ENCODE assay signal across 9 mouse cellular contexts in genomic region chr1:171411492-171411941, GRCm38 (mm10). TPM values are rescaled to one million over a fixed set of nuclear protein-coding genes. Genes with fewer than 3 reads are reported as not detected.
DNase-seq lines count a peak whose midpoint lies in the region; ATAC-seq and TF ChIP-seq lines count a peak whose summit lies in the region.
"Had no signal": no experiment of that assay in that cellular context is flagged by ENCODE, and none has a peak within 500 bp of the region (broad histone marks: within the 10 kb centered on the region; RNA-seq: fewer than 3 reads in every experiment).

No protein-coding gene starts in this region.

- H3K36me3 ChIP-seq in thymus, adult 2 months (ENCODE audit: control insufficient read depth, insufficient read depth, low read length), result peaks cover 29% of the 10 kb centered on the region
- peaks cover 14% of the 10 kb centered on the region for H3K36me3 ChIP-seq in liver, embryonic 13.5 days

- peak; percentile 64 for ATAC-seq in frontal cortex, adult (ENCODE audit: low TSS enrichment)
- peak; percentile 71 for ATAC-seq in liver, embryonic 13.5 days (ENCODE audit: low read depth)

- H3K9ac ChIP-seq in liver, embryonic 13.5 days, result peak overlapping the region; percentile 96

- peak overlapping the region; percentile 71 for H3K27ac ChIP-seq in thymus, adult 2 months (ENCODE audit: control insufficient read depth, insufficient read depth, low read length)
- H3K27ac ChIP-seq in liver, embryonic 13.5 days, result peak overlapping the region; percentile 60

- H3K4me2 ChIP-seq in liver, embryonic 13.5 days, result peak overlapping the region; percentile 81

- peaks cover 6% of the 10 kb centered on the region for H3K4me1 ChIP-seq in thymus, adult 2 months (replicated peaks; ENCODE audit: control insufficient read depth, insufficient read depth, low read length)
- peaks cover 27% of the 10 kb centered on the region for H3K4me1 ChIP-seq in liver, embryonic 13.5 days (replicated peaks)

- no peak for TF ChIP-seq CTCF in thymus, adult 2 months (IDR thresholded peaks at IDR 0.05; ENCODE audit: borderline replicate concordance, control insufficient read depth, extremely low read depth, insufficient read depth, low read length, poor library complexity)

- no peak for TF ChIP-seq POLR2A in thymus, adult 2 months (IDR thresholded peaks at IDR 0.05; ENCODE audit: control insufficient read depth, extremely low read depth, insufficient read depth, low read length, poor library complexity)

- no peaks in the 10 kb centered on the region for H3K27me3 ChIP-seq in thymus, adult 2 months (ENCODE audit: control insufficient read depth, insufficient read depth, low read length)
- peaks cover 15% of the 10 kb centered on the region for H3K27me3 ChIP-seq in liver, embryonic 13.5 days

- no peak for DNase-seq in frontal cortex, postnatal 25 days (ENCODE audit: low spot score in 2 of 2)
- no peak for DNase-seq in thymus, adult 2 months
- DNase-seq in thymus, adult 18-20 months, result no peak
- DNase-seq in liver, embryonic 13.5 days, result no peak
- DNase-seq in urinary bladder, postnatal 36 days (ENCODE audit: low spot score in 2 of 2), result no peak
- no peak for DNase-seq in layer of hippocampus, postnatal 14 days (ENCODE audit: low spot score in 2 of 2)
- DNase-seq in spleen, adult 18-20 months, result no peak

- no peaks in the 10 kb centered on the region for H3K9me3 ChIP-seq in liver, embryonic 13.5 days (replicated peaks)

- peak overlapping the region; percentile 90 for H3K4me3 ChIP-seq in thymus, adult 2 months (ENCODE audit: control insufficient read depth, insufficient read depth, low read length)
- peak overlapping the region; percentile 96 for H3K4me3 ChIP-seq in liver, embryonic 13.5 days (replicated peaks)

- under 1% methylated on average over 39 of the region's 39 CpGs for WGBS in thymus, adult 2 months
- under 1% methylated on average over 39 of the region's 39 CpGs for whole genome bisulfite sequencing in liver, embryonic 13.5 days (ENCODE audit: insufficient replicate concordance)

RNA-seq across cellular contexts. Expression of gene Usf1, which starts 0.4 kb away (rescaled TPM):
- polyA plus RNA-seq in thymus, adult 2 months (2012; rRNA removed), result 177 and 184 TPM in 2 replicates
- polyA plus RNA-seq in liver, embryonic 13.5 days (2015; fragmentation: Nextera tagmentation; extraction: Ambion mirVana), result 20.9 and 25.3 TPM in 2 replicates
- total RNA-seq in layer of hippocampus, postnatal 14 days (2021), result 100 to 1,000 TPM; 129 to 135 TPM

RNA-seq across cellular contexts. Expression of gene Tstd1, which starts 7.2 kb away (rescaled TPM):
- 5.3 and 6.1 TPM in 2 replicates for polyA plus RNA-seq in thymus, adult 2 months (2012; rRNA removed)
- 1.3 and 1.6 TPM in 2 replicates for polyA plus RNA-seq in liver, embryonic 13.5 days (2015; fragmentation: Nextera tagmentation; extraction: Ambion mirVana)
- 1 to 10 TPM; 2.6 to 2.9 TPM for total RNA-seq in layer of hippocampus, postnatal 14 days (2021)

RNA-seq across cellular contexts. Expression of gene Arhgap30, which starts 22.8 kb away (rescaled TPM):
- 128 and 141 TPM in 2 replicates for polyA plus RNA-seq in thymus, adult 2 months (2012; rRNA removed)
- polyA plus RNA-seq in liver, embryonic 13.5 days (2015; fragmentation: Nextera tagmentation; extraction: Ambion mirVana), result 3.3 and 3.8 TPM in 2 replicates
- total RNA-seq in layer of hippocampus, postnatal 14 days (2021), result 1 to 10 TPM; 2.1 to 2.4 TPM

RNA-seq across cellular contexts. Expression of gene F11r, which starts 25.8 kb away (rescaled TPM):
- polyA plus RNA-seq in thymus, adult 2 months (2012; rRNA removed), result 17.7 and 18.6 TPM in 2 replicates
- polyA plus RNA-seq in liver, embryonic 13.5 days (2015; fragmentation: Nextera tagmentation; extraction: Ambion mirVana), result 20.6 and 24.3 TPM in 2 replicates
- total RNA-seq in layer of hippocampus, postnatal 14 days (2021), result 1 to 10 TPM; 6.9 to 7.7 TPM

RNA-seq across cellular contexts. Expression of gene Nectin4, which starts 41.6 kb away (rescaled TPM):
- 2.7 and 3.5 TPM in 2 replicates for polyA plus RNA-seq in thymus, adult 2 months (2012; rRNA removed)
- 0.08 and 0.14 TPM in 2 replicates for polyA plus RNA-seq in liver, embryonic 13.5 days (2015; fragmentation: Nextera tagmentation; extraction: Ambion mirVana)
- 1 to 10 TPM; 2.1 to 3.1 TPM for total RNA-seq in layer of hippocampus, postnatal 14 days (2021)
- total RNA-seq: gastrocnemius, adult 8-10 months had no signal

Comparison
In these comparisons a context has a peak if more than half of its experiments do, and no peak if none do; other contexts are left out.
1. RNA of gene Arhgap30, which starts 22.8 kb away (polyA plus RNA-seq): 128 to 141 TPM in thymus, adult 2 months; 3.3 to 3.8 TPM in liver, embryonic 13.5 days; every median in the first group is over 10 times any median in the second.